Mouse (Mus musculus): ENCODE measurements around the gene Prpf6. TPM values are rescaled to one million over a fixed set of nuclear protein-coding genes. Genes with fewer than 3 reads are reported as not detected.

Gene Prpf6
- polyA plus RNA-seq, 1 experiment from 2014 or later: 59.9 TPM

DNA sequence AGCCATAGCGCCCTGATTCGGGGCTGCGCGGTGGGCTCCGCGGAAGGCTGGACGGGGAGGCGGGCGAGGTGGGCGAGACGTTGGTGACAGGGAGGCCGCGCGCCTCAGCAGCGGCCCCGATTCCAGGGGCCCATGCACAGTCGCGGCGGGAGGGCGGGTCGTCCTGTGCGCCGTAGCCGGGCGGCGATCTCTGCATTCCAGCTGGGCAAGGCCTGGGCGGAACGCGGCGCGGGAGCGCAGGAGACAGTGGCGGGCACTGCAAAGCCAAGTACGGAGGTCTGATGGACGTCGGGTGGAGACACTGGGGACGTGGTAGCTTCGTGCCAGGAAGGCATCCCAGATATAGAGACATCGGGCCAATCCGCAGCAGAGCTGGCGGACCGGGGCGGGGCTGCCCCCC lies 79.7 kb downstream of the Prpf6 start, which contains the start of gene Sox18:
Gene Sox18, minus strand, starts transcription at position 315 of the 400 bp plus-strand sequence.
- ATAC-seq (ENCODE audit: low FRiP score, low TSS enrichment) (no peak), DNase-seq (peak; percentile 27)
- Histone ChIP-seq H3K27me3 (ENCODE audit: control insufficient read depth, insufficient read depth, low read length) (peaks cover 54% of the 10 kb centered on the region), H3K9me3 (ENCODE audit: control insufficient read depth, low read length) (no peaks in the 10 kb centered on the region), H3K36me3 (ENCODE audit: control insufficient read depth, insufficient read depth, low read length) (no peaks in the 10 kb centered on the region), H3K9ac (replicated peaks; ENCODE audit: low read length) (peak within 1 kb of the TSS; percentile 10; the same call in 1 of the 2 replicates), H3K4me3 (replicated peaks; ENCODE audit: low read depth, low read length) (peak within 1 kb of the TSS; percentile 28), H3K27ac (replicated peaks; ENCODE audit: low read depth, low read length) (0 out of 2 replicates have a peak within 1 kb of the TSS, but pooled peaks have one; percentile 13), H3K4me1 (ENCODE audit: control insufficient read depth, insufficient read depth, low read length) (0 out of 2 replicates have a peak, but pooled peaks cover 9% of the 10 kb centered on the region), H3K4me2 (ENCODE audit: low read length) (peak within 1 kb of the TSS; percentile 52)
- WGBS: under 1% methylated on average over 43 of the region's 43 CpGs

DNA sequence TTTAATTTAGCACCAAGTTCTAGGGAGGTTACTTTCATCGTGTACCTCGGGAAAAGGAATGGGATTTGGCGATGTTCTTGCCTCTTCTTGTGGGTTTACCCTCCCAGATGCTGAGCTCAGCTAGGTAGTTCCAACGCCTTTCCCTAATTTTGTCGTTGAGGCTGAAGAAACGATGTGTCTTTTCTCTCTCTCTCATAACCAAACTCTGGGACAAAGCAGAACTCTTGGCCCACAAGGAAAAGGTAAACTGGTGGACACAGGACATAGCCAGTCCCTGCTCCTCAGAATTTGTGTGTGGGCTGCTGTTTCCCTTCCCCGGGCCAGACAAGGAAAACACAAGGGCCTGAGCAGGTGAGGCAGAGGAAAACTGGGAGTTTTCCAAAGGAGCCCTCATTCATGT lies 80.3 kb downstream of the Prpf6 start:
- peaks cover 54% of the 10 kb centered on the region for H3K27me3 ChIP-seq (ENCODE audit: control insufficient read depth, insufficient read depth, low read length)
- no peak overlapping the region for H3K27ac ChIP-seq (replicated peaks; ENCODE audit: low read depth, low read length)
- no peak overlapping the region for H3K4me2 ChIP-seq (ENCODE audit: low read length)
- H3K4me1 ChIP-seq (ENCODE audit: control insufficient read depth, insufficient read depth, low read length): 0 out of 2 replicates have a peak, but pooled peaks cover 9% of the 10 kb centered on the region
- no peaks in the 10 kb centered on the region for H3K9me3 ChIP-seq (ENCODE audit: control insufficient read depth, low read length)
- 23% methylated on average over 7 of the region's 7 CpGs for WGBS
- no peaks in the 10 kb centered on the region for H3K36me3 ChIP-seq (ENCODE audit: control insufficient read depth, insufficient read depth, low read length)
- H3K4me3 ChIP-seq (replicated peaks; ENCODE audit: low read depth, low read length): no peak overlapping the region
- no peak for DNase-seq
- H3K9ac ChIP-seq (replicated peaks; ENCODE audit: low read length): no peak overlapping the region
- ATAC-seq (ENCODE audit: low FRiP score, low TSS enrichment): no peak

DNA sequence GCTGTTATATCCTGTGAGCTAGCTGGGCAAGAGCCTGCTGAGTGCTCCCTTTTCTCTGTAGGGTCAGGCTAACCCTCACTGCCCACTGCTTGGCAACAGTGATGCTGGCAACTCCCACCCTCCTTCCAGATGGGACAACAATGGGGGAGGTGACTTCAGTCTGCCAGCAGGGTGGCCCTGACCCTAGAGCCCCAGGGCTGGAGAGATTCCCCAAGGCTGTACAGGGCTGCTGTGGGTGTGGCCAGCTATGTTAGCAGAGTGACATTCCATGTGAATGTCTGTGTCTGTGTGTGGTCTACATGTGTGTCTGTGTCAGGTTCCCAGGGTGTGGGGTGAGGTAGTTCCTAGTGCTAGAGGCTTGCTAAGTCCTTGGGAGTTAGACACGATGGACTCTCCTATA lies 81.8 kb downstream of the Prpf6 start:
- 0 out of 2 replicates have a peak, but pooled peaks cover 9% of the 10 kb centered on the region for H3K4me1 ChIP-seq (ENCODE audit: control insufficient read depth, insufficient read depth, low read length)
- WGBS: 36% methylated on average over 1 of the region's 1 CpGs
- ATAC-seq (ENCODE audit: low FRiP score, low TSS enrichment) (no peak), DNase-seq (no peak)
- no peaks in the 10 kb centered on the region for H3K9me3 ChIP-seq (ENCODE audit: control insufficient read depth, low read length)
- no peak overlapping the region for H3K4me2 ChIP-seq (ENCODE audit: low read length)
- no peaks in the 10 kb centered on the region for H3K36me3 ChIP-seq (ENCODE audit: control insufficient read depth, insufficient read depth, low read length)
- H3K4me3 ChIP-seq (replicated peaks; ENCODE audit: low read depth, low read length): no peak overlapping the region
- no peak overlapping the region for H3K27ac ChIP-seq (replicated peaks; ENCODE audit: low read depth, low read length)
- no peak overlapping the region for H3K9ac ChIP-seq (replicated peaks; ENCODE audit: low read length)
- H3K27me3 ChIP-seq (ENCODE audit: control insufficient read depth, insufficient read depth, low read length): peaks cover 48% of the 10 kb centered on the region

DNA sequence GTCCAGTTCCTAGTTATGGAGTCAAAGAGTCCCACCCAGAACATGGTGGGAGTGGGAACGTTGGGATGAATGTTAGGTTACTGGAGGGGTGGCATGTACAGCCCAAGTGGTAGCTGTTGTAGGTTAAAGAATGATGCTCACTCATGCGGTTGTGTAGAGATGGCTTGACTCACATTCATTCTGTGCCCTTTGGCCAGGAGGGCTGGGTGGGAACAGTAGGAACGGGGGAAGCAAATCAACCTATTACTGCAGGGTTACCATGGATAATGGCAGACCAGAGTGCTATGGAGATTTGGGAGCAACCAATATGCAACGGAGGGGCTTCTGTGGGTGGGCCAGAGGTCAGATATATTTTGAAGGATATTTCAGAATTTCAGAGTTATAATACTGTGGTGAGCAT lies 83.3 kb downstream of the Prpf6 start:
- H3K4me2 ChIP-seq (ENCODE audit: low read length): no peak overlapping the region
- H3K9me3 ChIP-seq (ENCODE audit: control insufficient read depth, low read length): no peaks in the 10 kb centered on the region
- no peaks in the 10 kb centered on the region for H3K36me3 ChIP-seq (ENCODE audit: control insufficient read depth, insufficient read depth, low read length)
- H3K4me1 ChIP-seq (ENCODE audit: control insufficient read depth, insufficient read depth, low read length): 0 out of 2 replicates have a peak, but pooled peaks cover 9% of the 10 kb centered on the region
- WGBS: 73% methylated on average over 4 of the region's 4 CpGs
- no peak for ATAC-seq (ENCODE audit: low FRiP score, low TSS enrichment)
- no peak overlapping the region for H3K9ac ChIP-seq (replicated peaks; ENCODE audit: low read length)
- H3K27ac ChIP-seq (replicated peaks; ENCODE audit: low read depth, low read length): no peak overlapping the region
- peaks cover 37% of the 10 kb centered on the region for H3K27me3 ChIP-seq (ENCODE audit: control insufficient read depth, insufficient read depth, low read length)
- no peak for DNase-seq
- no peak overlapping the region for H3K4me3 ChIP-seq (replicated peaks; ENCODE audit: low read depth, low read length)

DNA sequence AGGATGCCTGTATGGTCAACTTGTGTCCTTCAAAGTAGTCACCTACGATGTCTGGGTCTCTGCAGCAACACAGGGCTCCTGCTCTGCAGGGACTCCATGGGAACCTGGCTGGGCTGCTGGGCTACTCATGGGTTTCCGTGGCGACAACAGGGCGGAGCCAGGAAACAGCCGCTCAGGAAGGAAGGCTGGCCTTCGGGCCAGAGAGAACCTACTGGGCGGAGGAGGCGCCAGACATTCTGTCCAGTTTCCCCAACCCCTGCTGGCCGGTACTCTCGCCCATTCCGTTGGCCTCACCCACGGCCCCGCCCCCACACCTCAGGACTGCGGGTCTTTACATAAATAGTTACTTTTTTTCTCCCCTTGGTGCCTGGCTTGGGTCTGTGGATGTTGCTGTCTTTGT lies 83.8 kb downstream of the Prpf6 start:
- Histone ChIP-seq H3K9ac (replicated peaks; ENCODE audit: low read length) (no peak overlapping the region; the same call in 1 of the 2 replicates), H3K9me3 (ENCODE audit: control insufficient read depth, low read length) (no peaks in the 10 kb centered on the region), H3K27me3 (ENCODE audit: control insufficient read depth, insufficient read depth, low read length) (peaks cover 32% of the 10 kb centered on the region), H3K4me1 (ENCODE audit: control insufficient read depth, insufficient read depth, low read length) (0 out of 2 replicates have a peak, but pooled peaks cover 9% of the 10 kb centered on the region), H3K27ac (replicated peaks; ENCODE audit: low read depth, low read length) (no peak overlapping the region), H3K36me3 (ENCODE audit: control insufficient read depth, insufficient read depth, low read length) (no peaks in the 10 kb centered on the region), H3K4me2 (ENCODE audit: low read length) (peak overlapping the region; percentile 29), H3K4me3 (replicated peaks; ENCODE audit: low read depth, low read length) (0 out of 2 replicates have a peak overlapping the region, but pooled peaks have one; percentile 5)
- no peak for ATAC-seq (ENCODE audit: low FRiP score, low TSS enrichment)
- DNase-seq: peak; percentile 63
- 3% methylated on average over 14 of the region's 14 CpGs for WGBS

DNA sequence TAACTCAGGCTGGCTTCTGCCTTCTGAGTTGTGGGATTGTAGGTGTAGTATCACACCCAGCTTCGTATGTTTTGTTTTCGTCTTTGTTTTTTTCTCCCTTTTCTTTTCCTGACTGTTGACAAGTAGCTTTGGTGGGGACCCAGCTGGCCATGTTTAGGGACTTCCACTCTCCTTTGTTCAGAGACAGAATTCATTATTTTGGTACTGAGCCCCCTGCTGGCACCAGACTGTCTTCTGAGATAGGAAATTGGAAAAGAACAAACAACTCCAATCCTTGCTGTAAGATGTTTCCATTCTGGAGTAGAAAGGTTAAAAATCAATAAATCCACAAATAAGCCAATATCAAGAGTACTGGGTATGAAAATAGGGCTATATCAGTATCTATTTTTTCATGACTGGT lies 84.8 kb downstream of the Prpf6 start:
- DNase-seq (peak; percentile 70), ATAC-seq (ENCODE audit: low FRiP score, low TSS enrichment) (no peak)
- Histone ChIP-seq H3K36me3 (ENCODE audit: control insufficient read depth, insufficient read depth, low read length) (no peaks in the 10 kb centered on the region), H3K4me2 (ENCODE audit: low read length) (no peak overlapping the region), H3K4me3 (replicated peaks; ENCODE audit: low read depth, low read length) (no peak overlapping the region), H3K9me3 (ENCODE audit: control insufficient read depth, low read length) (no peaks in the 10 kb centered on the region), H3K9ac (replicated peaks; ENCODE audit: low read length) (no peak overlapping the region), H3K4me1 (ENCODE audit: control insufficient read depth, insufficient read depth, low read length) (peaks cover 14% of the 10 kb centered on the region; the same call in 1 of the 2 replicates), H3K27ac (replicated peaks; ENCODE audit: low read depth, low read length) (no peak overlapping the region), H3K27me3 (ENCODE audit: control insufficient read depth, insufficient read depth, low read length) (peaks cover 22% of the 10 kb centered on the region)
- WGBS: 43% methylated on average over 2 of the region's 2 CpGs

DNA sequence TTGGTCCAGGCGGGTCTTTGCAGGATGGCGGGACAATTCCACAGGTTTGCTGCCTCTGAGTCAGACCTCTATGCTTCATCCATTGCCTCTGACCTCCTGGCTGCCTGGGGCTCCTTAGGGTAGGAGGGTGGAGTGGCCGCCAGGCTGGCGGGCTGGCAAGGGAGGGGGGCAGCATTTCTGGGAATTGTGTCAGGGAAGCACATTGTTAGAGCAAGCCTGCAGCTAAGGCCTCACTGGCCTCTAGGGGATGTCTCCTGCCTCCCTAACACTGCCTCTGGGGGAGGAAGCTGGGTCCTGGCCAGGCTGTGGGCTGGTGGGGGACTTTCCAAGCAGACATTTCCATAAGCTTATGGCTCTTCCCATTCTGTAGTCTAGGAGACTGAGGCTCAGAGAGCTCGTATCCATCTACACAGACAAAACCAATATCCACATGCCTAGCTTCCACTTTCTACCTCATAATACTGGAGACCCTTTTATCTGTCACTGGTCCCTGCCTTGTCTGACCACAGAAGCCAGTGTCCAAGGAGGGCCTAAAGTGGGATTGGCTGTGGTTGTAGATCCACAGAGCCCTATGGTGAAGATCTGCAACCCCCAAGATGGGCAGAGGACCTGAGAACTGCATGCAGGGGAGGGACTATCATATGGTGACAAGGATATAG lies 85.6 kb downstream of the Prpf6 start:
- 56% methylated on average over 5 of the region's 5 CpGs for WGBS
- H3K36me3 ChIP-seq (ENCODE audit: control insufficient read depth, insufficient read depth, low read length): no peaks in the 10 kb centered on the region
- ATAC-seq (ENCODE audit: low FRiP score, low TSS enrichment) (no peak), DNase-seq (no peak)
- H3K4me1 ChIP-seq (ENCODE audit: control insufficient read depth, insufficient read depth, low read length): peaks cover 14% of the 10 kb centered on the region
- no peak overlapping the region for H3K9ac ChIP-seq (replicated peaks; ENCODE audit: low read length)
- no peaks in the 10 kb centered on the region for H3K9me3 ChIP-seq (ENCODE audit: control insufficient read depth, low read length)
- no peak overlapping the region for H3K4me2 ChIP-seq (ENCODE audit: low read length)
- peaks cover 14% of the 10 kb centered on the region for H3K27me3 ChIP-seq (ENCODE audit: control insufficient read depth, insufficient read depth, low read length)
- H3K4me3 ChIP-seq (replicated peaks; ENCODE audit: low read depth, low read length): no peak overlapping the region
- peak overlapping the region; percentile 2; the same call in 1 of the 2 replicates for H3K27ac ChIP-seq (replicated peaks; ENCODE audit: low read depth, low read length)

DNA sequence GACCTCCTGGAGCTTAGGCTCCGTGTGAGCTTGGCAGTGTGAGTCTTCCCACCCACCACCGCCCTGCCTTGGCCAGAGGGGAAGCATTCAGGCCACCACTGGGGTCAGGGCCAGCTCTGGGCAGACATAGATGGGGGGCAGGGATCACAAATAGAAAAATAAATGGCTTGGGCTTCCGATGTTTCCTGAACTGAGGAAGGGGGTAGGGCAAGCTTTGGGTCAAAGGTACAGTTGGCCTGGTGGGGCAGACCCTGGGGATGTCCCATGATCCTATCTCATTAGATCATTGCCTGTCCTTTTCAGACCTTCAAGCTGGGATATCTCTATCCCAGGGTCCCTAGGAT lies 86.1 kb downstream of the Prpf6 start:
- H3K9ac ChIP-seq (replicated peaks; ENCODE audit: low read length): no peak overlapping the region
- ATAC-seq (ENCODE audit: low FRiP score, low TSS enrichment) (no peak), DNase-seq (no peak)
- peaks cover 9% of the 10 kb centered on the region for H3K27me3 ChIP-seq (ENCODE audit: control insufficient read depth, insufficient read depth, low read length)
- H3K4me2 ChIP-seq (ENCODE audit: low read length): no peak overlapping the region
- H3K36me3 ChIP-seq (ENCODE audit: control insufficient read depth, insufficient read depth, low read length): no peaks in the 10 kb centered on the region
- H3K9me3 ChIP-seq (ENCODE audit: control insufficient read depth, low read length): no peaks in the 10 kb centered on the region
- H3K4me3 ChIP-seq (replicated peaks; ENCODE audit: low read depth, low read length): no peak overlapping the region
- peaks cover 14% of the 10 kb centered on the region for H3K4me1 ChIP-seq (ENCODE audit: control insufficient read depth, insufficient read depth, low read length)
- 53% methylated on average over 3 of the region's 3 CpGs for WGBS
- no peak overlapping the region for H3K27ac ChIP-seq (replicated peaks; ENCODE audit: low read depth, low read length)

DNA sequence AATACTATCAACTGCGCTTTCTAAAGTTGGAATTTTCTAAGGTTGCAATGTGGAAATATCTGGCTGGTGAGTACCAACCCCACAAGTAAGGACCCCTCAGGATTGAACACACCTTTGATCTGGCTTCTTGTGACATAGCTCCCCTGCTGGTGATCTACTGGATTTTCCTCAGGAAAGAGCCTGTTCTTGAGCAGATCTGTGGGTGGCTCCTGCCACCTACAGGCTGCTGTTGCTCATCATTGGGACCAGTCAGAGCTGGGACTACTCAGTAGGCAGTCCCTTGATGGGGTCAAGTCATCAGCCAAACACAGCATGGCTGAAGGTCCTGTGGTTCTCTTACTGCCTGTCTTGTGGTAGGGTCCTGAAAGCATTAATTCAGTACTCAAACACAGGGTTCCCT lies 87.1 kb downstream of the Prpf6 start:
- 56% methylated on average over 1 of the region's 1 CpGs for whole genome bisulfite sequencing
- H3K27ac ChIP-seq (replicated peaks; ENCODE audit: low read depth, low read length): no peak overlapping the region
- H3K4me2 ChIP-seq (ENCODE audit: low read length): no peak overlapping the region
- H3K36me3 ChIP-seq (ENCODE audit: control insufficient read depth, insufficient read depth, low read length): no peaks in the 10 kb centered on the region
- ATAC-seq (ENCODE audit: low FRiP score, low TSS enrichment) (no peak), DNase-seq (peak; percentile 86)
- H3K9ac ChIP-seq (replicated peaks; ENCODE audit: low read length): no peak overlapping the region
- H3K27me3 ChIP-seq (ENCODE audit: control insufficient read depth, insufficient read depth, low read length): no peaks in the 10 kb centered on the region
- H3K4me3 ChIP-seq (replicated peaks; ENCODE audit: low read depth, low read length): no peak overlapping the region
- H3K9me3 ChIP-seq (ENCODE audit: control insufficient read depth, low read length): no peaks in the 10 kb centered on the region
- peaks cover 14% of the 10 kb centered on the region for H3K4me1 ChIP-seq (ENCODE audit: control insufficient read depth, insufficient read depth, low read length)
